Mouse (Mus musculus) adrenal gland, postnatal 4 days (tissue): Measurements from ENCODE around the gene Sost. TPM values are rescaled to one million over a fixed set of nuclear protein-coding genes. Genes with fewer than 3 reads are reported as not detected.

ENCODE experiments used
- DNase-seq, 2 experiments: peaks; one replicate each; pipeline ENCODE4 v3.0.0; 2021 to 2022; ENCODE audit warnings: low spot score in 2 of 2, mixed read lengths in 2 of 2
- total RNA-seq, 2 experiments: library from RNA; stranded (reverse); gene quantifications; 2 replicates each; pipeline ENCODE4 v1.2.3; 2021

Sost gene
- total RNA-seq, 2 experiments from 2014 or later = 0.20 to 0.25 TPM

DNA sequence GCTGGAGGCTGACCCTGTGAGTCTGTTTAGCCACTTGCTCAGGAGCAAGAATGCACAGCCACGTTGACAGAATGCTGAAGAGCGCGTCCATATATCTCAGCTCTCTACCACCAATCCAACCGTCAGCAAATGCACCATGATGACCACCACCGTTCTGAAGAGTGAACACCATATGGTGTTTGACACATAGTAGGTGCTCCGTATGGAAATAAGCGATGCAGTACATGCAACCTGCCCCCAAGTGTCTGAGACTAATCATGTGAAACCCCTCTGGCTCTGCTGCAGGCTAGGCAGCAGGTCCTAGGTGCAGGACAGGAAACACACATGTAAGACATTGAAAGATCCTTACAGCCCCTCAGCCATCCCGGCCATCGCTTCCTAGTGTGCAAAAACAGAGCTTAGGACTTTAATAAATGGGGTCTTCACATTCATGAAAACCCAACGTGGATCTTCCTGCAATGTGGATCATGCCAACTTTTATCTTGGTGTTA lies 16.7 kb upstream of the Sost start:
- no peak for DNase-seq

DNA sequence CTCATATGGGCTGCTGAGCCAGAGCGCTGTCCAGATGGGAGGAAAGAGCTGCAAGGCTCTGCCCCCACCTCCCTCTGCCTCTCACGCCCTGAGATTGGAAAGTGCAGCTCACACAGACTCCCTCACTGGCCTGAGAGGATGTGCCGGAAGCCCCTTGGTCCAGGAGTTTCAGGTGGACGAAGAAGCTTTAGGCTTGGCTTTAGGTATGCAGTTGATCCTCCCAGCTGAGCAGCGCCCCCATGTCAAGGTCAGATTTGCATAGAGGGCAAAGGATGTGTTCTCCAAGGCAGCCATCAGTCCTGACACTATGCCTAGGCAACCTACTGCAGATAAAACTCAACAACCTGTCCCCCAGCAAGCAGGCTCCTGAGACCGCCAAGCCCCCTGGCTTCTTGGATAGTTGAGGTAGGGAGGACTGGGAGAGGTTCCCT lies 16.2 kb upstream of the Sost start:
- DNase-seq = no peak

DNA sequence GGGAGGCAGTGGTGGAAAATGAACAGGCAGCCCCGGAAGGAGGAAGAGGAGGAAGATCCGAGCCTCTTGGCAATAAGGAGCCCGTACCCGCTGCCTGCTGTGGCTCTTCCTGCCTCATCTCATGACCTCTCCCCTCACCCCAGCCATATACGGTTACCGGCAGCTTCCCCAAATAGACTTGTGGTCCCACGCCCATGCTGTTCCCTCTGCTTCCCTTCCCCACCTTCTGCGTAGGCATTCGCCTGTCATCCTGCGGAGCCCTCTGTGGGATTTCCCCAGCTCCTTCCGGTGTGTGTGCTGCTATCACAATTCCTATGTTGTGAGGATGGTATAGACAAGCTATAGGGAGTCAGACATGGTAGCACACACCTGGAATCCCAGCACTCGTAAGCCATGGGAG lies 15.0 kb upstream of the Sost start:
- DNase-seq = no peak

DNA sequence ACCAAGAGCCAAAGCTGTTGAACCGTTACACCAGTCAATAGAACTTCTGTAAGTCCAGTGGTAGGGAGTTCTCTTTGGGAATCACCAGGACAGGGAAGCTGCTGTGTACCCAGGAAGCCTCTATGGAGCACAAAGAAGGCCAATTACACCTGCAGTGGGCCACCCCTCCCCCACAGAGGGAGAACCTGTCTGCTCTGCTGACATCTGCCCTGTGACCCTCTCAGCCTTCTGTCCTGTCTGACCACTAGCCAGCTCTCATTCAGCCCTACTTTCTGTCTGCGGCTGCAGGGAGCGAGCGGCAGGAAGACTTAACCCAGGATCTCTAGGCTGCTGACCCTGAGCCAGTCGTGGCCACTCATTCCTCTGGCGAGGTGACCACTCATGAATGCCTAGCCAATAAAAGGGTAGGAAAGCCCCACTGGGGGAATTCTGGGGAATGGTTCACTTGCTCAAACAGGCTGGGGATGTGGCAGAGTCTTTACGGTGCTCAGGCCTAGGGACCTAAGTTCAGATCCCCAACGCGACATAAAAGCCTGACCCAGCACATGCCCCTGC lies 13.9 kb upstream of the Sost start:
- DNase-seq = no peak

DNA sequence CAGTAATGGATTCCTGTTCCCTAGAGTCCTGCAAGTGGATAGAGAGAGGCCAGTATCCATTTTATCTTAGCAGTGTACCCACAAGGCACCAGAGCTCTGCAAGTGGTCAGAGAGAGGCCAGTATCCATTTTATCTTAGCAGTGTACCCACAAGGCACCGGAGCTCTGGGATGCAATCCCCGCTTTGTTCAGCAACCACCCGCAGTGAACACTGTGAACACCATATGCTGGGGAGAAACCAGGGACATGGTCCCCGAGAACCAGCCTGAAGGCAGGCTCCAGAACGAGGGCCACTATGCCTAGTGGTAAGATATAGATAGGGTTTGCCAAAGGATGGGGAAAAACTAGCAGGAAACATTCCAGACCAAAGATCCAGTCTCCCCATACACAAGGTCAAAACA lies 12.3 kb upstream of the Sost start:
- DNase-seq = no peak

DNA sequence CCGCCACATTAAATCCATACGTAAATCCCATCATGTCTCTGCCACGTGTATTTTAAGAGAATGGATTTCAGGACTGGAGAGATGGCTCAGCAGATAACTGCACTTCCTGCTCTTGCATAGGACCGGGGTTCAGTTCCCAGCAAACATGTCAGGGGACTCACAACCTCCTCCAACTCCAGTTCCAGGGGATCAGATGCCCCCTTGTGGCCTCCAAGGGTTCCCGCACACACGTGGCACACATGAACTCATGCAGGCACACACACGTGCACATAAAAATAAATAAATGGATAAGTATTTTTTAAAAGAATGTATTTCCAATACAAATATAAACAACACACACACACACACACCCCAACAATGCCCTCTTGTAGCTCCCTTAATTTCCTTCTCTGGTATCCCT lies 10.1 kb upstream of the Sost start:
- no peak for DNase-seq

DNA sequence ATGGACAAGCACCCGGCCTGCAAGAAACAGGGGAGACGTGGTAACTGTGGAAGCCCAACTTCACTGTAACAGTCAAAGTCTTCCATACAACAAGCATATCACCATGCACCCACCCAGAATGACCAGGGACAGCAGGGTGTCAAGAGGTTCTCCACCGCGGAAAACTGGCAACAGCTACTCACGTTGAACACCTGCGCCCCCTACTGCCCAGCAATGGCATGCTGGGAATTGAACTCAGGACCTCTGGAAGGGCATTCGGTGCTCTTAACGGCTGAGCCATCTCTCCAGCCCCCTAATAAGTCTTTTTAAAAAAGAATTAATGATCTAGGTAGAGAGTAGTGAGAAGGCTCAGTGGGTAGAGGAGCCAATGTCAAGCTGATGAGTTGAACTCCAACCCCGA lies 8.1 kb upstream of the Sost start:
- DNase-seq = no peak

DNA sequence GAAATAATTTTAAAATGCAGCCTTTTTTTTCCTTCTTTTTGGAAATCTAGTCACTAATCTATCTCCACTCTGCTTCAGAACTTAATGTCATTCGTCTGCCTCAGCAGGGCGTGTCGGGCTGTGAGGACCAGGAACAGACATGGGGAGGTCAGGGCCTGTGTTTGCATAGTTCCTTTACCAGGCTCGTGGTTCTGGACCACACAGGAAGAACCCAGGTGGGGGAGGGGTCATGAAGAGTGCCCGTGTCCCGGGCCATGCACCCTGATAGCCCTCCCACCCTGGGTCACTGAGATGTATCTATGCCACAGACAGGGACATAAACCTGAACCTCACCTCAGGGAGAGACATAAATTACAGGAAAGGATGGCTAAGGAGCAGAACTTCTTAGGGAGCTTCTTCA lies 7.4 kb upstream of the Sost start:
- DNase-seq = no peak

DNA sequence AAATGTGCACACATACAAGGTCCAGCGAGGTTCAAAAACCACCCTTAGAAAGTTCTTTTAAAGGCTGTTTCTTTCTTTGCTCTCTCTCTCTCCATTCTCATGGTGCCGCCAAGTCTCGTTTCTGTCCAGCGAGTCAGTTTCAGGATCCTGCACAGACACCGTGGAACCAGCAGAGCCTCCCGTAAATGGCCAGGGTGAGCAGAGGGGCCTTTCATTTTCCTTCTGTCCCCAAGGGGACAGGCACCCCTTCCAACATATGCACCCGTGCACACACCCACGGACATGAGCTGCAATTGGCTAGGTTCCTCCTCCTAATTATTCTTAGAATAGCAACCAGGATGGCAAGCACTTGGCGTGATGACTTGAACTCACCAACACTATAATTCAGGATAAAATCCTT lies 6.7 kb upstream of the Sost start:
- no peak for DNase-seq

DNA sequence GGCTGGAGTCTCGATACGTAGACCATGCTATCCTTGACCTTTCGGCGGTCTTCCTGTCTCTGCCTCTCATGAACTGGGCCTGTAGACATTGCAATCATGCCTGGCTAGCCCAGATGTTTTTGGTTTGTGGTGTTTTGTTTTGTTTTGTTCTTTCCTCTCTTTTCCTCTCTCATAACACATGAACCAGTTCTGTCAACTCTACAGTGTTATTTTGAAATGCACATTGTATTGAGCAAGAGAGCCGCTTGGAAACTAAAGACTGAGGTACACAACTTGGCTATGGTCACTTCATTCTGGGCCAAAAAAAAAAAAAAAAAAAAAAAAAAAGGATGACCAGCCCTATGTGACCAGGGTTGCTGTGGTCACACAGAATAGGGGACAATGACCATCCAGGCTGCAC lies 5.8 kb upstream of the Sost start:
- no peak for DNase-seq

DNA sequence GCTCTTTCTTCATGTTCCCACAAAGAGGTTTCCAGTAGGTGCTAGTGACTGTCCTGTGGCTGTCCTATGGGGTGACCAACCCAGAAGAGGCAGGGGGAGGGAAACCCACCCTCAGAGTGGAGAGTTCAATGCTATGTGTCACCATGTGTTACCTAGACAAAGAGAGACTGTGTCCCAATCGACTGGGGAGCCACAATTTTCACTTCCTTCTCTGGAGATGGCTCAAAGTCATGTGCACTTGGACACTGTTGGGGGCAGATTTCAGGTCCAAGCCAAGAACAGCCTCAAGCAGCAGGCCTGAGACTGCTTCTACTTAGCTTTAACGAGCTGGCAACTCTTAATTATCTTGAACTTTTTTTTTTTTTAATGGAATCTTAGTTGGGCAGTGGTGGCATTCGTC lies 5.3 kb upstream of the Sost start:
- DNase-seq = no peak

DNA sequence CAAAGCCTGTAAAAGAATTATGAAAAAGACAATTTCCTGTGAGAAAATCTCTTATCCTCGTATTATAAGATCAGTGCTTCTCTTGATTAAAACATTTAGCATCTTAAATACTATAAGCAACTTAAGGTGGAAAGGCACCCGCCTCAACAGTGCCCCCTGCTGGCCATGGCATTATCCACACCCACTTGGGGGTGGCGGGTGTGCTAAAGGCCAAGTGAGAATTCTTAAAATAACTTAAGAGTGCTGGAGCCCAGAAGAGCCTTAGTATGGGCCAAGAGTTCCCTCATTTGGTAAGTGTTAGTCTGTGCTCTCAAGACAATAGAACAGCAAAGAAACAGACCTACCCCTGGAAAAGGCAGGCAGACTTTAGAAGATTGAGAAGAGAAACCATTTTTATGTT lies 4.6 kb upstream of the Sost start:
- no peak for DNase-seq

DNA sequence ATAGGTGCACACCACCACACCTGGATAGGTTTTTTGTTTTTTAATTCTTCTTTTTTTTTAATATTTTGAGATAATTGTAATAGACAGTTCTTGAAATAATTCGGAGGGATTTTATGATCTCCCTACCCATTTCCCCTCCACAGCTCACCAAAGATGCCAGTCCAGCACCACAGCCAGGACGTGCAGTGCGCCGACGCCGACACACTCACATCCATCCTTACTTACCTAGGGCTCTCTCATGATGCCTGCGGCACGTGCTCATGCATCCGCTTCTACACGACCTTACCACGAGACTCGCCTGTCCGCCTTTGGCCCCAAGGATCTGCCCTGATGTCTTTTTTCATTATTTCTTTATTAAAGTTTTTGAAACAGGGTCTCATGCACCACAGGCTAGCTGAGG lies 3.0 kb upstream of the Sost start:
- DNase-seq = no peak

DNA sequence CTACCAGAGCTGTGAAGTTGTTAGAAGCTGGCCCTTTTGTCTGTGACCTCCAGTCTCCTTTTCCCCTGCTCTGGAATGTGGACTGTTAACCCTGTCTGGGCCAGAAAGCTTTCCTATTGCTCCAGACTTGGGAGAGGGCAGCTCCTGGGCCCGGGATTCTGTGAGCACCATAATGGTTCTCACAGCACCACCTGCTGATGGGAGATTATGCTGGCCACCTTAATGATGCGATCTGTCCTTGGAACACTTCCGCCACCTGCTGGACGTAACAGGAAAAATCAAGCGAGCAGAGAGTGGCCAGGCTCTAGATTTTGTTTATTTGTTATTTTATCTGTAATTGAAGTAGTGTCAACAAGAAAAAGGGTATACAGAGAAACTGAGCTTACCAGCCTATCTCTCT lies 2.0 kb upstream of the Sost start:
- DNase-seq = peak; percentile 31 to 67

DNA sequence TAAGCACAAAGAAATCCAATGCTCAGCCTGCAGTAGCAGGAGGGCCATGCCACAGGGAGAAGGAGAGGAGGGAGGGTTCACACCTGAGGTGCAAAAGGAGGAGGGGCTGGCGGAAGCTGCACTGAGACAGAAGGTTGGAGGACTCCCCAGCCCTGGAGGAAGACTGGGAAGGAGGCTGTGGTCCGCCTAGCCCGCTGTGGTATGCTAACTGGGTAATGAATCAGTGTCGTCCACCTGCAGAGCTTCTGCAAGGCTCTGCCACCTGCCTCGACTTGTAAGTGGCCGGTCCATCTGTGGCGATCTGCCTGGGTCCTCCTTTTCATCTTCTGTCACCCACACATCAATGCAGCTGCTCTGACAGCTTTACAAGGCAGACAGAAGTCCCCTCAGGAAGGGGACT lies 1.5 kb upstream of the Sost start:
- no peak for DNase-seq

DNA sequence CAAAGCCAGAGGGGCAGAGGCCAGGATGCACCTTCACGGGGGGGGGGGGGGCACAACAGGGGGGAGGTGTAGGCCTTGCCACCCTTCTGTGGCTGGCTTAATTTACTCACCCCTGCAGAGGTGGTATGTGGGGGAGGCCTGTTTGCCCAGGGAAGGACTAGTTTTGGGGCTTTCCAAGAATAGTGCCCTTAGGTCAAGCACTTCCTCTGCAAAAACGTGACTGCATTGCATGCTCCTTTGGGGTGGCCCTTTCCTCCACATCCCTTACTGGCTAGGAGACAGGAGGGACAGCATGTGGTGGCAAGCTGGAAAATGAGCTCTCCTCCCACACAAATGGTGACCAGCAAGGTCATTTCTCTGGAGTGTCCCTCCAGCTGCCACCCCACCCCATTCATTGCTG lies 1.3 kb downstream of the Sost start:
- no peak for DNase-seq

DNA sequence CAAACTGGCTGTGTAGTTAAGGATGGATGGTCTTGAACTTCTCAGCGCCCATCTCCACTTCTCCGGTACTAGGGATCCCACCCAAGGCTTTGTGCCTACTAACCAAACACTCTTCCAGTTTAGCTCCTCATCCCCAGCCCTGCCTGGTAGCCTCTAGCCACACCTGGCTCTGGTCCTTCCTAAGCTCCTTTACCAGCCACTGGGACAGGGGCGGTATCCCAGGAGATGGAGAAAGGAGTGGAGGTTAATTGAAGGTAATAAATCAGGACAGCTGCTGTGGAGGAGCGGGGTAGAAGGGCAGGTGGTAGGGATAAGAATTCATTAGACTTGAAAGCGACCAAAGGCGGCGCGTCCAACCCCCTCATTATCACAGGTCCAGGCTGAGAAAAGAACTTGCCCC lies 2.2 kb downstream of the Sost start:
- no peak for DNase-seq

DNA sequence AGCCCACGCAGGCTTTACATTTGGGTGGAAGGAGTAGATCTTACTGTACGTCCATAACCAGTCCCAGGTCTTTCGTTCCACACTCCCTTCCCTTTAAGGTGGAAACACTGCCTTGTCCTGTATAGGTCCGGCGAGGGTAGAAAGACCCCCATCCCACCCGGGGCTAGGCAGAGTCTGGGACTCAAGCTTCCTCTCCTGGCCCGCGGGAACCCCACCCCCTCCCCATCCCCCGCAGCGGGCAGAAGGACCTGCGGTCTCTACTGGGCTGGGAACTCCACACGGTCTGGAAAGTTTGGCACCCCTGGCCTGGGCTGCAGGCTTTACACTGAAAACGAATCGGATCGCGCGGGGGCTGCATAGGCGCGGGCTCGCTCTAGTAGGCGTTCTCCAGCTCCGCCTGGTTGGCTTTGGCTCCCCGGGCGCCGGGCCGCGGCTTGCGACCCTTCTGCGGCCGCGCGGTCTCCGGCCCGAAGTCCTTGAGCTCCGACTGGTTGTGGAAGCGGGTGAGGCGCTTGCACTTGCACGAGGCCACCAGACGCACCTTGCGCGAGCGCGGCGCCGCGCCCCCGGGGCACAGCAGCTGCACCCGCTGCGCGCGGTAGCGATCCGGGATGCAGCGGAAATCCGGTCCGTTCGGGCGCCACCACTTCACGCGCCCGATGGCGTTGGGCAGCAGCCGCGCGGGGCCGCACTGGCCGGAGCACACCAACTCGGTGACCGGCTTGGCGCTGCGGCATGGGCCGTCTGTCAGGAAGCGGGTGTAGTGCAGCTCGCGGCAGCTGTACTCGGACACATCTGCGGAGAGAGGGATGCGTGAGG lies 3.1 kb downstream of the Sost start:
- no peak for DNase-seq

DNA sequence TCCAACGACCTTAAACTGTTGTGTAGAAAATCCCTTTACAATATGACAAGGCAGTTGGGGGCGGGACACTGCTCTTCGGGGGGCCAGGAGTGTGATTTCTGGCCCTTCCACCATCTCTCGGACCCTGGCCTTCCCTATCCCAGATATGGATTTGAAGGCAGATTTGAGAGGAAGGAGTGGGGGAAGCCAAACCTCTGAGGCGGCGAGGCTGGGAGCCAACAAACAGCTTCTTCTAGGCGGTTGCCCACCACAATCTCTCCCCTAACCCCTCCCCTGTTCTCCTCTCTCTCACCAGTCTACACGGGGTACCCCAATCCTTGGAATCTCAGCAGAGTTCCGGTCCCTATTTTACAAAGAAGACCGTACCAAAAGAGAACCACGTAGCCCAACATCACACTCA lies 3.8 kb downstream of the Sost start:
- DNase-seq = no peak

DNA sequence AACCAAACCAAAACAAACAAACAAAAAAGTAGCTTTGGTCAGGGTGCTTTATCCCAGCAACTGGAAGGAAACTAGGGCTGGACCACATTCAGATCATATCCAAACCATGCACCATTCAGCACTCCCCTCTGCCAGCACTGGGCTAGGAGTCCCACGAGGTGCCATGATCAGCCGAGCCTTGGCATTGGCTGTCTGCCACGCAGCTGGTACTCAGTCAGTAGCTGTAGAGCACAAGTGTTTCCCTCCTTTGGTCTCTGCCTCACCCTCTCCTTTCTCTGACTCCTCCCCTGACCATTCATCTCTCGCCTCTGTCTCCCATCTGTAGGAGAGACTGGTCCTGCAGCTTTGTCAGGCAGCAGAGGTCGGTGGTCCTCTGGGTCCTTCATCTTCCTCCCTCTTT lies 9.3 kb downstream of the Sost start:
- DNase-seq = no peak

DNA sequence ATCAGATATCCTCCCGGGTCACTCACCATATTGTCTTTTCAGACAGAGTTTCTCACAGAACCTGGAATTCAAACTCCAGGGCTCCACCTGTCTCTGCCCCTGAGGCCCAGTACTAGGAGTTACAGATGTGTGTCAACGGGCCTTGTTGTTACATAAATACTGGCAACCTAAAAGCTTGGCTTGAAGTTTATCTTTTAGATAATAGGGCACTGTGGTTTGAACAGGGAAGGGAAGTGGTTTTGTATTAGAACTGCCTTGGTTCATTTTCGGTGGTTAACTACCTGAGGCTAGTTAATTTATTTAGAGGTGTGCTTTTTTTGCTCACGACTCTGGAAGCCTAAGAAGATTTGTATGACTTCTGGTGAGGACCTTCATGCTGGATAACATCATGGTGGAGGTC lies 13.4 kb downstream of the Sost start:
- DNase-seq = no peak

DNA sequence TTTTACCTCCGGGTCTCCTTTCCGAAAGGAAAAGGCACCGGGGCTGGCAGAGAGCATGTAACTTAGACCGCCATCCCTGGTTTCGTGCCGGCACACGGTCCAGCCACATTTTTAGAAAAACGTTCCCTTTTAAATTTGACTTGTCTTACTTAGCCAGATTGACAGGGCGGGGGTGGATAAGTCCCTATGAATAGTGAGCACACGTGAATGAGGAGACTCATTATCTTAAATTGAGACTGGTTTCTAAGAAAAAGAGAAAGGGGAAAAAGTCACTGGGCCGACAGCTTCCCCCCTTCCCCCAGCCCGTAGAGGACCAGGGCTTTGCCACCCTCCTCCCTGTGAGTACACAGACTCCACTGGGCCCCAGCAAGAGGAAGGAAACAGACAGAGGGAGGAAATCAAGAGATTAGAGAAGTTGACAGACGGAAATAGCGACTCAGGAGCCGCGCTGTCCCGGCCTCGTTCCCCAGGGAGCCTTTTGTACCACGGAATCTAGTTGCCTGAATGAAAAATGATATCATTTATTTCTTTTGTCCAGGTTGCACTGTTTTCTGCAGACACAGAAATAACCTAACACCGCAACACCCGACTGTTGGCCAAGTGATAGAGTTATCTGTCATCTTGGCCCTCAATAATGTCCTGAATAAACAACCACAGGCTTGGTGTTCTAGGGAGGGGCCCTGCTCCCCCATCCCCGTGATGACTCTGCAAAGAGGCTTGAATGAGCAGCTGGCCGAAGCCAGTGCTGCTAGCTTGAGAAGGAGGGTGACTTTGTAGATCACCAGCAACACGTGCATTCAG lies 14.1 kb downstream of the Sost start:
- no peak for DNase-seq
